Mouse (Mus musculus) MEL (cell line): ENCODE results near the gene Dusp5. TPM values are rescaled to one million over a fixed set of nuclear protein-coding genes. Genes with fewer than 3 reads are reported as not detected.

Experiments
- DNase-seq: peaks from one replicate; pipeline ENCODE4 v3.0.0; 2011; ENCODE audit warnings: low read depth, low spot score
- H3K27ac ChIP-seq: 2 replicates; pipeline ENCODE4 v1.5.1; 2012; ENCODE audit warnings: low read depth, mild to moderate bottlenecking, control low read depth, low read length, moderate library complexity; ENCODE audit not compliant: control insufficient read depth
- H3K27me3 ChIP-seq, 2 experiments: fragments of 150-350 bp in 1 of 2; sonication (generic) in 1 of 2; 2 replicates each; pipeline ENCODE4 v1.6.1; 2012; ENCODE audit warnings: low read length in 2 of 2, mild to moderate bottlenecking in 2 of 2, improper control_type of control experiment in 1 of 2, moderate library complexity in 1 of 2; ENCODE audit not compliant: insufficient read depth in 2 of 2, control insufficient read depth in 1 of 2
- H3K36me3 ChIP-seq, 2 experiments: 2 replicates each; pipeline ENCODE4 v1.6.1; 2012 to 2014; ENCODE audit warnings: low read length in 2 of 2, improper control_type of control experiment in 1 of 2, inconsistent platforms in 1 of 2, mild to moderate bottlenecking in 1 of 2; ENCODE audit not compliant: insufficient read depth in 2 of 2, control insufficient read depth in 1 of 2
- H3K4me1 ChIP-seq, 2 experiments: fragments of 150-350 bp in 1 of 2; sonication (generic) in 1 of 2; 2 replicates each; pipeline ENCODE4 v1.6.1; 2012; ENCODE audit warnings: low read length in 2 of 2, improper control_type of control experiment in 1 of 2, mild to moderate bottlenecking in 1 of 2; ENCODE audit not compliant: insufficient read depth in 2 of 2, control insufficient read depth in 1 of 2
- H3K4me3 ChIP-seq, 2 experiments: fragments of 150-350 bp in 1 of 2; sonication (generic) in 1 of 2; 2 replicates each; pipeline ENCODE4 v1.5.1; 2012; ENCODE audit warnings: low read depth in 2 of 2, low read length in 2 of 2, mild to moderate bottlenecking in 2 of 2, moderate library complexity in 2 of 2, control low read depth in 1 of 2, improper control_type of control experiment in 1 of 2; ENCODE audit not compliant: control insufficient read depth in 1 of 2, insufficient read depth in 1 of 2
- H3K79me2 ChIP-seq: 2 replicates; pipeline ENCODE4 v1.6.1; 2012; ENCODE audit warnings: mild to moderate bottlenecking, low read length, moderate library complexity; ENCODE audit not compliant: control insufficient read depth, poor library complexity, insufficient read depth
- H3K9ac ChIP-seq: 2 replicates; pipeline ENCODE4 v1.6.1; 2012; ENCODE audit warnings: low read depth, mild to moderate bottlenecking, control low read depth, low read length, moderate library complexity; ENCODE audit not compliant: control insufficient read depth, poor library complexity, severe bottlenecking
- H3K9me3 ChIP-seq: fragments of 150-350 bp; sonication (generic); replicated peaks from 2 replicates; pipeline ENCODE4 v1.6.1; 2012; ENCODE audit warnings: mild to moderate bottlenecking, low read length, improper control_type of control experiment, moderate library complexity; ENCODE audit not compliant: insufficient read depth
- CHD1 ChIP-seq: IDR thresholded peaks from 2 replicates; pipeline ENCODE4 v1.6.1; 2012; ENCODE audit warnings: low read depth, mild to moderate bottlenecking, inconsistent platforms, low read length, improper control_type of control experiment
- CHD2 ChIP-seq: IDR thresholded peaks from 2 replicates; pipeline ENCODE4 v1.6.1; 2011; ENCODE audit warnings: low read length, improper control_type of control experiment
- CTCF ChIP-seq, 3 experiments: IDR thresholded peaks in 2 of 3; conservative IDR thresholded peaks in 1 of 3; 2 replicates each; pipeline ENCODE4 v1.5.1; 2011 to 2012; ENCODE audit warnings: low read length in 3 of 3, low read depth in 2 of 3, mild to moderate bottlenecking in 2 of 3, improper control_type of control experiment in 1 of 3, inconsistent platforms in 1 of 3, mixed read lengths in 1 of 3, moderate library complexity in 1 of 3; ENCODE audit not compliant: control insufficient read depth in 1 of 3, insufficient read depth in 1 of 3, poor library complexity in 1 of 3, severe bottlenecking in 1 of 3
- E2F4 ChIP-seq: IDR thresholded peaks from 2 replicates; pipeline ENCODE4 v1.6.1; 2011; ENCODE audit warnings: low read depth, low read length, improper control_type of control experiment, borderline replicate concordance
- ELF1 ChIP-seq: IDR thresholded peaks from 2 replicates; pipeline ENCODE4 v1.6.1; 2014; ENCODE audit warnings: low read depth, mild to moderate bottlenecking, inconsistent platforms, low read length, improper control_type of control experiment, moderate library complexity
- ETS1 ChIP-seq: IDR thresholded peaks from 2 replicates; pipeline ENCODE4 v1.6.1; 2012; ENCODE audit warnings: low read depth, mild to moderate bottlenecking, inconsistent platforms, low read length, improper control_type of control experiment, moderate library complexity
- HCFC1 ChIP-seq: IDR thresholded peaks from 2 replicates; pipeline ENCODE4 v1.6.1; 2012; ENCODE audit warnings: low read depth, mild to moderate bottlenecking, inconsistent platforms, low read length, improper control_type of control experiment, moderate library complexity
- KAT2A ChIP-seq: conservative IDR thresholded peaks from 2 replicates; pipeline ENCODE4 v1.6.1; 2012; ENCODE audit warnings: low read depth, low read length, improper control_type of control experiment, inconsistent platforms
- MAFK ChIP-seq: IDR thresholded peaks from 2 replicates; pipeline ENCODE4 v1.6.1; 2011; ENCODE audit warnings: low read depth, mild to moderate bottlenecking, low read length, improper control_type of control experiment, borderline replicate concordance
- MXI1 ChIP-seq: IDR thresholded peaks from 2 replicates; pipeline ENCODE4 v1.6.1; 2011; ENCODE audit warnings: mild to moderate bottlenecking, low read depth, low read length, improper control_type of control experiment
- MYC ChIP-seq: IDR thresholded peaks from 2 replicates; pipeline ENCODE4 v1.6.1; 2011; ENCODE audit warnings: low read depth, mild to moderate bottlenecking, low read length, improper control_type of control experiment, moderate library complexity
- NRF1 ChIP-seq: IDR thresholded peaks from 2 replicates; pipeline ENCODE4 v1.6.1; 2014; ENCODE audit warnings: low read depth, mild to moderate bottlenecking, inconsistent platforms, low read length, improper control_type of control experiment, moderate library complexity; ENCODE audit not compliant: poor library complexity, insufficient read depth, severe bottlenecking
- POLR2A ChIP-seq, 2 experiments: IDR thresholded peaks; 2 replicates each; pipeline ENCODE4 v1.6.1; 2011 to 2012; ENCODE audit warnings: low read length in 2 of 2, mild to moderate bottlenecking in 2 of 2, control low read depth in 1 of 2, improper control_type of control experiment in 1 of 2, low read depth in 1 of 2, moderate library complexity in 1 of 2; ENCODE audit not compliant: control insufficient read depth in 1 of 2, insufficient read depth in 1 of 2, poor library complexity in 1 of 2
- RAD21 ChIP-seq: IDR thresholded peaks from 2 replicates; pipeline ENCODE4 v1.6.1; 2011; ENCODE audit warnings: mild to moderate bottlenecking, low read depth, low read length, improper control_type of control experiment
- TAL1 ChIP-seq: IDR thresholded peaks from 2 replicates; pipeline ENCODE4 v1.6.1; 2012; ENCODE audit warnings: mild to moderate bottlenecking, inconsistent platforms, low read length, moderate library complexity, mixed read lengths
- UBTF ChIP-seq: IDR thresholded peaks from 2 replicates; pipeline ENCODE4 v1.6.1; 2012; ENCODE audit warnings: low read depth, mild to moderate bottlenecking, inconsistent platforms, low read length, improper control_type of control experiment, moderate library complexity, borderline replicate concordance; ENCODE audit not compliant: insufficient read depth
- USF1 ChIP-seq: IDR thresholded peaks from 2 replicates; pipeline ENCODE4 v1.6.1; 2014; ENCODE audit warnings: low read depth, mild to moderate bottlenecking, inconsistent platforms, low read length, improper control_type of control experiment, moderate library complexity
- USF2 ChIP-seq, 2 experiments: IDR thresholded peaks; 2 replicates each; pipeline ENCODE4 v1.6.1; 2011 to 2012; ENCODE audit warnings: improper control_type of control experiment in 2 of 2, low read length in 2 of 2, borderline replicate concordance in 1 of 2, inconsistent platforms in 1 of 2, low read depth in 1 of 2, mild to moderate bottlenecking in 1 of 2; ENCODE audit not compliant: insufficient read depth in 1 of 2
- ZKSCAN1 ChIP-seq: IDR thresholded peaks from 2 replicates; pipeline ENCODE4 v1.6.1; 2012; ENCODE audit warnings: low read depth, mild to moderate bottlenecking, inconsistent platforms, low read length, improper control_type of control experiment, moderate library complexity
- ZMIZ1 ChIP-seq: IDR thresholded peaks from 2 replicates; pipeline ENCODE4 v1.6.1; 2012; ENCODE audit warnings: low read depth, mild to moderate bottlenecking, inconsistent platforms, low read length, improper control_type of control experiment, moderate library complexity
- ZNF384 ChIP-seq: IDR thresholded peaks from 2 replicates; pipeline ENCODE4 v1.6.1; 2012; ENCODE audit warnings: low read depth, mild to moderate bottlenecking, inconsistent platforms, low read length, improper control_type of control experiment
- polyA plus RNA-seq, 2 experiments: library from polyadenylated mRNA; stranded (reverse) in 1 of 2; unstranded in 1 of 2; fragments of >175 nt in 1 of 2; fragments of >200 nt in 1 of 2; gene quantifications; 2 replicates each; pipeline versions ENCODE4 v1.2.1 to v1.2.4; 2012; ENCODE audit warnings: low replicate concordance in 2 of 2, low read depth in 1 of 2; ENCODE audit not compliant: insufficient read length in 2 of 2, insufficient read depth in 1 of 2, missing spikeins in 1 of 2
- total RNA-seq: library from RNA; depleted of rRNA; stranded (reverse); fragments of 300-350 nt; gene quantifications from 2 replicates; pipeline ENCODE4 v1.2.3, GENCODE M21; 2012

Gene Dusp5
- total and polyA plus RNA-seq, 3 experiments = 7.6 to 13.8 TPM; not detected in 1

GRCm38 (mm10) chr19:53538024-53538423 is 9.1 kb downstream of the Dusp5 start:
- no peak for DNase-seq
- Histone ChIP-seq H3K9ac (no peak overlapping the region), H3K9me3 (no peaks in the 10 kb centered on the region), H3K79me2 (no peaks in the 10 kb centered on the region), H3K27me3 (no peaks in the 10 kb centered on the region), H3K4me3 (no peak overlapping the region)
- no peak for TF ChIP-seq HCFC1
- TF ChIP-seq, all 39 proteins: peak for 0
- no peak overlapping the region for H3K27ac ChIP-seq
- H3K4me1 ChIP-seq = peaks cover 5 to 11% of the 10 kb centered on the region in 2 experiments
- peaks cover 0 to 16% of the 10 kb centered on the region in 2 experiments for H3K36me3 ChIP-seq

DNA sequence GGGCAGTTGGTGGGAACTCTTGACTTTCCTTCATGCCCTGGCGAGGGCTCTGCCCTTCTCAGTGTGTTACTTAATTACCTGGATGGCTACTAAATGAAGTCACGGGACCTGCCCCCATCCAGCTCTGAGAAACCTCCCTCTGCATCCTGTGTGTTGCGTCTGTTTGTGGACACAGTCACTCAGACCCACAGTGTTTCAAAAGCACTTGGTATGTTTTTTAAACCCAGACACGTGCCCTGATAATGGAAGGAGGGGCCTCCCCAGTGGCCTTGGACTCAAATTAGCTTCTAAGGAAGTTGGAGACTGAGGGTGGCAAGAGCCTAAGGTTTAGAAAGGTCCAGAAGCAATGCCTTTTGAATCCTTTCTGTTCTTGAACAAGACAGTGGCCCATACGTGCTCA is 9.9 kb downstream of the Dusp5 start:
- no peak for DNase-seq
- no peak overlapping the region for H3K27ac ChIP-seq
- H3K4me1 ChIP-seq = peaks cover 3 to 5% of the 10 kb centered on the region in 2 experiments
- no peak overlapping the region for H3K9ac ChIP-seq
- no peak for TF ChIP-seq ETS1
- no peak for TF ChIP-seq NRF1
- TF ChIP-seq CTCF (IDR thresholded peaks at IDR 0.05 in 2 of 3, conservative IDR thresholded peaks at IDR 0.05 in 1 of 3; ENCODE audit: control insufficient read depth in 1 of 3, insufficient read depth in 1 of 3, low read depth in 2 of 3, low read length in 3 of 3, poor library complexity in 1 of 3, severe bottlenecking in 1 of 3) = no peak
- TF ChIP-seq MYC = no peak
- TF ChIP-seq ZNF384 = no peak
- TF ChIP-seq USF2 (IDR thresholded peaks at IDR 0.05; ENCODE audit: borderline replicate concordance in 1 of 2, insufficient read depth in 1 of 2, low read depth in 1 of 2, low read length in 2 of 2) = no peak
- TF ChIP-seq POLR2A (IDR thresholded peaks at IDR 0.05; ENCODE audit: control insufficient read depth in 1 of 2, insufficient read depth in 1 of 2, low read depth in 1 of 2, low read length in 2 of 2, poor library complexity in 1 of 2) = no peak
- TF ChIP-seq USF1 = no peak
- TF ChIP-seq UBTF = no peak
- TF ChIP-seq ELF1 = no peak
- no peak for TF ChIP-seq MXI1
- no peak for TF ChIP-seq ZMIZ1
- TF ChIP-seq CHD2 = no peak
- TF ChIP-seq E2F4 = no peak
- no peak for TF ChIP-seq RAD21
- TF ChIP-seq CHD1 = no peak
- TF ChIP-seq KAT2A = no peak
- no peak for TF ChIP-seq MAFK
- no peak for TF ChIP-seq ZKSCAN1
- TF ChIP-seq TAL1 = no peak
- no peak overlapping the region for H3K4me3 ChIP-seq
- no peaks in the 10 kb centered on the region for H3K9me3 ChIP-seq
- no peaks in the 10 kb centered on the region for H3K27me3 ChIP-seq
- peaks cover 0 to 8% of the 10 kb centered on the region in 2 experiments for H3K36me3 ChIP-seq
- H3K79me2 ChIP-seq = no peaks in the 10 kb centered on the region
